Mouse (Mus musculus) skeletal muscle tissue, adult 2 months (tissue): ENCODE results near the gene Rpn1.

Experiments
- DNase-seq: peaks from one replicate; pipeline ENCODE4 v3.0.0-alpha.2; 2012; ENCODE audit warnings: low read depth, low spot score

Gene Rpn1

DNA sequence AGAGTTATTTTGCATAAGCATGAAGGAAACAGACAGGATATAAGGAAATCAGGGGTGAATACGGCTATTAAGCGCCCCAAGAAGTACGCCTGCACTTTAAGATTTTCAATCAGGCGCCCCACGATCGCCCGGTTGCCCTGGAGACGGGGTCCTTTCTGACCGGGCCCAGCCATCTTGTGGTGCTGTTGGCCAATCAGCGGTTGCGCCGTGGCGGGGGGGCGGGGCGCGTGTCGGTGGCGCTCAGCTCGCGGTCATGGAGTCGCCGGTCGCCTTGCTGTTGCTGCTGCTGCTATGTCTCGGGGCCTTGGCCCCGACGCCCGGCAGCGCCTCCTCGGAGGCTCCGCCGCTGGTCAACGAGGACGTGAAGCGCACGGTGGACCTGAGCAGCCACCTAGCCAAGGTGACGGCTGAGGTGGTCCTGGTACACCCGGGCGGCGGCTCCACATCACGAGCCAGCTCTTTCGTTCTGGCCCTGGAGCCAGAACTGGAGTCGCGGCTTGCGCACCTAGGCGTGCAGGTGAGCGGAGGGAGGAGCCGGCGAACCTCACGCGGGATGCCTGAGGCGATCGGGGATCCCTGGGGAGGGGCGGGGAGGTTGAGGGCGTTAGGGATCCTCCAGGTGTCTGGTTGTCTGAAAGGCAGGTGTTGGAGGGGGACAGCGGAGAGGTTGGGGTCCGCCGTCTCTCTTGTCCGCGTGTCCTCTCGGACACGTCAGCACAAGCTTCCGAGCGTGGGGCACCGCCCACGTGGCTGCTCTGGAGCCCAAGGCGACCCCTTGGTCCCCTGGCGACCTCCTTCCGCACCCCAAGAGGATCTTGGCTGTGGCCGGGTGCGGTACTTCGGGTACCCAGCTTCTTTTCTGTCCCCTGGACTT lies at the start of gene Rpn1:
Gene Rpn1 (plus strand): TSS at position 205 of the 874 bp plus-strand sequence.
- DNase-seq, result peak; percentile 90

DNA sequence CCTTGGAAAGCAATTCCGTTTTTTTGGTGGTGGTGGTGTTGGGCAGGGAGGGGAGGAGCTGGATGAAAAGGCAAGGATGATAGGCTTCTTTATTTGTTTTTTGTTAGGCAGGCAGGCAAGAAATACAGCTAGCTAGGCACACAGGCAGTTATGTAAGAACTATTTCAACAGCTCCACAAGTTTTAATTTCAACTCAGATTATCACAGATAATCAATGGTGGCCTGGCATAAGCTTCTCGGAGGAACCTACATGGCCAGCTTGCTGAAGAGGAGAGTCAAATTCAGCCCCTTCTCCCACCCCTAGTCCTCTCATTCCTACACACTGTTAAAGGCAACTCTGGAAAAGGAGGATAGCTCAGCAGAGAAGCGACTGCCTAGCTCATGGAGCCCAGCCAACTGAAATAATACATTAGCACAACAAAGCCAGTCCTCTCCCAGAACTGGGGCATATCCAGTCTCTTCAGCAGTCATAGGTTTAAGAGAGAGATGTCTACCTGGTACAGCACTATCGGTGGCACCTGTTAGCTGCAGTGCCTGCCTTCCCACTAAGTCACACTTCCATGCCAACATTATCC lies 46.7 kb upstream of the Rpn1 start:
- no peak for DNase-seq

DNA sequence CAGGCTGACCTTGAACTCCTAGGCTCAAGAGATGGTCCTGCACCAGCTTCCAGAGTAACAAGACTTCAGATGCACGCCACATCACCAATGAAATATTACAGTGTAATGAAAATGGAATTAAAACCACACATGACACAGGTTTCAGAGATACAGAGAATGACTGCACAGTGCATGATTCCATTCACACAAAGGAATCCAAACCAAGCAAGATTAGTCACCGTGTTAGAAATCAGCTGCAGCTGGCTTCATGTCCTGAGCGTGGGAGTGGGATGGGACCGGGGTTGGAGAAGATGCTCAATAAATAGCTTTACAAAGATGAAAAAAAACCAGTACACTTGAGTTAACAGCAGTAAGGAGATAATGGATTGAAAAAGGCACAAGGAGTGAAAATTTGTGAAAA lies 44.9 kb upstream of the Rpn1 start:
- DNase-seq, result no peak

DNA sequence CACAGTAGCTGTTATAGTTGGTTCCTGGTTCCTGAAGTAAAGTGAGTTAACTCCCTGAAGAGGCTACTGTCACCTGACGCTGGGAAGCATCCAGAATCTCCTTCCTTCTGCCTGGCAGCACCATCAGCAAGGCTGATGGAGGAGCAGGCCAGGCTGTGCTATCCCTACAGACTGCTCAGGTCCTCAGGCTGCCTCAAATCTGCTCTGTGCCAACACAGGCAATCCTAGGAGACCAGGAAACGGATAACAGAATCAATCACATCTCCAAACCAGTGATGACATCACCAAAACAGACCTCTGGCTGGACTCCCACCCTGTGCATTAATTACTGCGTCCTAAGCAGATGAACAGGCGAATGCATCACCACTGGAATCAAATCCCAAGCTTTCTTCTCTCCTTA lies 43.1 kb upstream of the Rpn1 start:
- DNase-seq, result peak; percentile 83

GRCm38 (mm10) chr6:88042336-88042735 lies 41.9 kb upstream of the Rpn1 start:
- peak; percentile 57 for DNase-seq

DNA sequence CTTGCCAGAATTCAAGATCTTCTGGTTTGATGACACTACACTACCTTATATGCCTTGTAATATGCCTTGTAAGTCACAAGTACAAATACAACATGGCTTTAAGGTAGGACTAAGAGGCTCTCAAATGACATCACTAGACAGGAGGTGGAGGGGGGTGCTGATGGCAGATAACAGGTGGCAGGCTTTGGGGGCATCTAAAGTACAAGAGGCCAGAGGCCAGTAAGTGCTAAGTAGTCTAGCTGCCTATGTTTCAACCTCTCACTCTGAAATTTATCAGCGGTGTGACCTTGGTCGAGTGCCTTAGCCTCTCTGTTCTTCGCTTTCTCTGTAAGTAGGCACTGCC lies 40.1 kb upstream of the Rpn1 start:
- peak; percentile 69 for DNase-seq

GRCm38 (mm10) chr6:88044577-88045405 lies 39.5 kb upstream of the Rpn1 start, which contains the start of gene Rab7:
TSS of gene Rab7 (minus strand) at chr6:88045270.
- peak; percentile 97 for DNase-seq

DNA sequence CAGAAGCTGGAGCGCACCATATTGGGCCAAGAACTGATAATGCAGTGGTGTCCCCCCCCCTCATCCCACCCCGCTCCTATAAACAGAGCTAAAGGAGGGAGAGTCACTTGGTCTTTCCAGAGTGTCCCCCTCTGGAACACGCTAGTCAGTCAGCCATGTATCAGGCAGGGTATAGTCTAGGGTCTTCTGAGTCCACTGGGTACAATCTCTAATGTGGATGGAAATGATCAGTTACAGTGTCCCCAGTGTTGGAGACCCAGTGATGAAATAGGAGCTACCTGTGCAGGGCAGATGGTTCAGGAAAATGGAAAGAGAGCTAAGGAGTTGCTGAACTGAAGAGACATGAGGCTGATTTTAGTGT lies 38.9 kb upstream of the Rpn1 start:
- no peak for DNase-seq

DNA sequence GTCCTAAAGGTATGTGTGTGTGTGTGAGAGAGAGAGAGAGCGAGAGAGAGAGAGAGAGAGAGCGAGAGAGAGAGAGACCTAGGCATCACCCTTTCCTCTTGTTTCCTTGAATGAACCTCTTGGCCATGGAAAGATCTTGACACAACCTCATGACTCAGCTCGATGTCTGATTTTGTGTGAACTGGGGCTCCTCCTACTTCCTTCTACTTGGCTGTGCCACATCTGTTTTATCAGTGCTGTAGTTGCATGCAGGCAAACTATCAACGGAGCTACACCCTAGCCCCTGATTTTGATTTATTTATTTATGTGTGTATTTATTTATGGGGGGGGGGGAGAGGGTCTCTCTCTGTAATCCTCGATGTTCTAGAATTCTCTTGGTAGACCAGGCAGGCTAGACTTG lies 36.4 kb upstream of the Rpn1 start:
- DNase-seq, result no peak

DNA sequence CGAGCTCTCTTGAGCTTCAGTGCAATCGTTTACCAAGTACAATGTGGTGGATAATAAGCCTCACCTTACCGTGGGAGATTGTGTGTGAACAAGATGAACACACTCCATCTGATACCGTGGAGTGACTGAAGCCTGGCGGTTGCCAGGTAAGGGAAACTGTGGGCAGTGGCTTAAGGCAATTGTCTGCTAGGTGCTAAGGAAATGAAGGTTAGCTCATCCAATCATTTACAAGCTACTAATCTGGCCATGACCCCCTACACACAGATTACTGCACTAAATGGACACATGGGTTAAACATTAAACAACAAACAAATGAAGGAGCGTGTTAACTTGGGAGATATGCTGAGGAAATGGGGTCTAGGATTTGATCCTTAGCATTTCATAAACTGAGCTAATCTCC lies 35.3 kb upstream of the Rpn1 start:
- DNase-seq, result no peak

- DNase-seq, result no peak
Measured at GRCm38 (mm10) chr6:88051206-88051605, 33.1 kb upstream of the Rpn1 start.

GRCm38 (mm10) chr6:88053228-88054080 lies 30.8 kb upstream of the Rpn1 start:
- no peak for DNase-seq

DNA sequence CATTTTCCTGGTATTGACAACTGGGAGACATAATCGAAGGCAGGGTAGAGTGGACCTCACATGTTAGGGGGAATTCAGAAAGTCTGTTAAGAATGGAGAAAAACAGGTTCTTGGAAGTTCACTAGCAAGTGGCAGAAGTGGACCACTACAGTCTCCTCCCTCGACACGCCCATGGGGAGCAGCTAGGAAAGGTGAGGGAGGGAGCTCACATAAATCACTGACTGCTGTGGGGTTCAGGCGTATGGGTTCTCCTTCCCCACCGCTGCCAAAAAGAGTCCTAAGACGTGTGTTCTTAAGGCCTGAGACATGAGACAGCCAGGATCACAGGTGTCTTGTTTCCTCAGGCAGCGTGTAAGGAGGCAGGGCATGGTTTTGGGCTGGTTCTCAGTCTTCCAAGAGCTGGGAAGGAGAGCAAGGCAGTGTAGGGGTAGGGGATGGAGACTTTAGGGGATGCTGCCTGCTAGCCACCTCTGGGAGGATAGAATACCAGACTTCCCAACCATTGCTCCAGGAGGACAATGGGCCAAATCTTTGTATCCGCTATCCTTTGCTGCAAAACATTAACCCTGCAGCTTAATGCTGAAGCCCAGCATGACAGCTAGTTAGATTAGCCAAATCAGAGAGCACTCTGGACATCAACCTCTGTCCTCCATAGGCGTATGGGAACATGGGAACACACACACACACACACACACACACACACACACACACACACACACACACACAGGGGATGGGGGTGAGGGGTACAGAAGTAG lies 30.0 kb upstream of the Rpn1 start:
- DNase-seq, result no peak

DNA sequence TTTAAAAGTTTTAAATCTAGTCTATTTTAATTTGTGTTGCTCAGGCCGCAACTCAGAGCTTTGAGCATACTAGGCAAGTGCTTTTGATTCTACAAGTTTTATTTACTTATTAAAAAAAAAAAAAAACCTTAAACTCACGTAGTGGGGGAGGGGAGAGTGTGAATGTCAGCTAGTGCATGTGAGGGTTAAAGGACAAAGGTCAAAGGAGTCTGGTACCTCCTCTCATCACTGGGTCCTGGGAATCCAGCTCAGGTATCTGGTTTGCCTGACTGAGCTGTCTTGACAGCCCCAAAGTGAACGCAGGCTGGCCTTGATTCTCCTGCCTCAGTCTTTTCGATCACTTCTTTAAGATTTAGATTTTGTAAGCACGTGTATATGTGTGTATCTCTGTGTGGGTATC lies 28.6 kb upstream of the Rpn1 start:
- no peak for DNase-seq

GRCm38 (mm10) chr6:88056866-88057265 lies 27.4 kb upstream of the Rpn1 start:
- DNase-seq, result no peak

- no peak for DNase-seq
Measured at GRCm38 (mm10) chr6:88059903-88060302, 24.4 kb upstream of the Rpn1 start.

DNA sequence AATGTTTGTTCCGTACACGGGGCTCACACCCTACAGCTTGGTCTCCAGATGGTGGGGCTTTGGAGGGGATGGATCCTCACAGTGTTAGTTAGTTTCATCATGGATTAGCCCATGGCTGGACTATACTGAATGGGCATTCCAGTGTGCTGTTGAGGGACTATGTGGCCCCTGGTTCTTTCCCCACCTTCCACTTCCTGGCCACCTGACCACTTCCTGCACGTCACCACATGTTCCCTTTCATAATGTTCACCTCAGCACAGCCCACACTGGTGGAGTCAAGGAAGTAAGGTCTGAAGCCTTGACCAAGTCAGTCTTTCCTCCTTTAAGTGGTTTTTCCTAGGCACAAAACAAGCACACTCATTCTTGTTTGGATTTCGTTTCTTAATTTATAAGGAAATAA lies 23.7 kb upstream of the Rpn1 start:
- no peak for DNase-seq

- DNase-seq, result no peak
Measured at GRCm38 (mm10) chr6:88061406-88061805, 22.9 kb upstream of the Rpn1 start.

- peak; percentile 91 for DNase-seq
Measured at GRCm38 (mm10) chr6:88062398-88062797, 21.9 kb upstream of the Rpn1 start.

GRCm38 (mm10) chr6:88064072-88064642 lies 20.1 kb upstream of the Rpn1 start:
- DNase-seq, result no peak
